Mouse (Mus musculus): ENCODE measurements around the gene Plcxd1.

DNA sequence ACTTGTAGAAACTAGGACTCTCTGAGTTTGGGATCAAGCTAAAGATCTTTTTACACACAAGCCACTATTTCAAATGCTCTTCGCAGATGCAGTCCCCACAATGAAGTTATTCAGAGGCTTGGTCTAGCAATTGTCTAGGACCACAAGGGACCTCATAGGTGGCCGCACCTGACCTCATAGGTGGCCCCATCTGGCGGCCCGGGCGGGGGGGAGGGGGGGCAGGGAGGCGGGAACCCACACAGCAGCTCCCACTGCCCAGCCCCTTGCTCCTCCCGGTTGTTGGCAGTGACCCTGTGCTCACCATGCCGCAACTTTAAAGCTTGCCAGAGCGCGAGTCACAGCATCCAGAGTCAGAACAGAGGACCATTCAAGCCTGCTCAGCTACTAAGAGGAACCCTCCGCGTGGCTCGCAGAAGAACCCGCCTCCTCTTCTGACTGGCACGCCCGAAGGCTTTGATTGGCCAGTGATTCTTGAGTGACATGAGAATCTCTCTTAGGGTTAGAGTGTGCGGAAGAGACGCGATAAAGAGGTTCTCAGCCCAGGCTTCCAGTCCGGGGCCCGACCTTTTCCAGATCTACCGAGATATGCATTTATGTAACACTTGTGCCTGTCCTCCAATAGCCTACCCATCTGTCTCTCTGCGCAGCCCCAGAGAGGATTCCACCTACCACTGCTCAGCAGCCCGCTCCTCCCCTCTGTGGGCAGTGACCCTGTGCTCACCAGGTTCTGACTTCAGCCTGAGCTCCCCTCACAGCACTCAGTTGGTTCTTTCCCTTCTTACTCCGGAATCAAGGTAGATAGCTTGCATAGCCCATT lies 5.5 kb upstream of the Plcxd1 start, which contains the start of gene Gm35315:
- TF ChIP-seq CTCF (IDR thresholded peaks at IDR 0.05; ENCODE audit: low read depth) (no peak), EP300 (IDR thresholded peaks at IDR 0.05; ENCODE audit: low read depth) (no peak)

Data from heart, postnatal 0 days (tissue).